Mouse (Mus musculus) right cerebral cortex, adult 18-20 months (tissue): ENCODE results near the gene Cox15.

Source experiments
- DNase-seq: peaks from one replicate; pipeline ENCODE4 v3.0.0; 2022; ENCODE audit warnings: mixed read lengths

The Cox15 gene

DNA sequence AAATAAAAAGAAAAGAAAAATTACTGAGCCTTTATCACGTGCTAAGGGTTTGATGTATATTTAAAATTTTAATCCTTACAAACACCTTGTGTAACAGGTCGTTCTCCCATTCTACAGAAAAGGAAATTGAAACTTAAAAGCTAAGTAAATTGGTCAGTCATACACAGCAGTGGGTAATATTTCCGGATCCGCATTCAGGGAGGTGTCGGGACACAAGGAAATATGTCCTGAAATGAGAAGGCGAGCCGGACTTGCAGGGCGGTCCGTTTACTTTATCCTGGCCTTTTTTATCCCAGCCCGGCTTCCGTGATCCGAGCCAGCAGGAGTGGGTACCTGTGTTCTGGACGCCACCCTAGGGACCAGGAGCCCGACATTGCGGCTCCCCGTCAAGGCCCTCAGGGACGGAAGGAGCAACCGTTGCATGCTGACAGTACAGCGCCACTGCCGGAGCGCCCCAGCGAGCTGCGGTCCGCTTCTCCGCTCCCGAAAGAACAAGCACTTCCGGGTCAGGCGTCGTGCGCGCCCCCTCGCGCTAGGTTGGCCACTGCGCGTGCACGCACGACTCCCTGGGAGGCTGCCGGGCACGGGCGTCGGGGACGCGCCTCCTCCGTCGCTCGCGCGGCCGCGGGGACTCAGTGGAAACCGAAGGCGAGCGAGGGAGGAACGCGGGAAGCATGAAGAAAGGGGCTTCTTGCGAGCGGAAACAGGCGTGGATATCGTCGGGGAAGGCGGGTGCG lies at the start of gene Cox15, which contains the start of gene Cutc:
TSS of gene Cox15 (minus strand) at position 512 of the 737 bp plus-strand sequence.
TSS of gene Cutc (plus strand) at position 508 of the 737 bp plus-strand sequence.
- peak; percentile 97 for DNase-seq

DNA sequence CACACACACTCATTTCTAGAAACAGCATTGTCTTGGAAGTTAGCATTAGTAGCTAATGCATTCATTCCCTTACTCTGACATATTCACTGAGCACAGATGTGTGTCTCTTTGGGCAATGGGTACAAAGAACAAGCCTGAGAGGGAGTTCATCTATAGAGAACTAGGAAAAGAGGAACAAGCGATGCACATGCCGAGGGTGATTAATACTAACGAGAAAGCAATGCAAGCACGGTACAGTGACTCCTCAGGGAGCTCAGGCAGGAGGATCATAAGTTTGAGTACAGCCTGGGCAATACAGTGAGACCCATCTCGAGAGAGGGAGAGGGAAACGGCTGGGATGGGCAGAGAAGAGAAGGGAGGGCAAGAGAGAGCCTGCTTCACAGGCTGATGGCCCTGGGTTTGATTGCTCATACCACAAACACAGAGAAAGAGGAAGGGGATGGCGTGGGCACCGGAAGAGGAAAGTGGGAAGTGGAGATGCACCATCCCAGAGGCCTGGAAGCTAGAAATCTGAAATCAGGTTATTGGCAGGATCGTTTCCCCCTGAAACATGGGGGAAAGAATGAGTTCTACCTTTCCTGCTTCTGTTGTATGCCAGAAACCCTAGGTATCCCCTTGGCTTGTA lies 48.7 kb upstream of the Cox15 start:
- no peak for DNase-seq

DNA sequence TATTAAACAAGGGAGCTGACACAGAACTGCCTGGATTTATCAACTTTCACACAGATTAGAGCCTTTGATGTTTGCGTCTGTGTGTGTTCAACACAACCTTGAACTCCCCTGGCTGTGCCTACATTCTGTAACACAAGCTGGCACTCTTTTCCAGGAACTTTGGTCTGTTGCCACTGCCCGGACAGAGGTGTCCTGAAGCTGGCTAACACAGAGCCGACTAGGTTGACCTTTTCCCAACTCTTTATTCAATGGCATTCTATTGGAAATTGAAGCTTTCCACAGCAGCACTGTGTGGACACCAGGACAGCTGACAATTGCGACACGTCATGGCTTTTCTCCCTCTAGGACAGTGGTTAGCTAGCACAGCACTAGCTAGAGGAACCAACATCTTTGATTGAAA lies 44.4 kb upstream of the Cox15 start:
- DNase-seq = no peak

DNA sequence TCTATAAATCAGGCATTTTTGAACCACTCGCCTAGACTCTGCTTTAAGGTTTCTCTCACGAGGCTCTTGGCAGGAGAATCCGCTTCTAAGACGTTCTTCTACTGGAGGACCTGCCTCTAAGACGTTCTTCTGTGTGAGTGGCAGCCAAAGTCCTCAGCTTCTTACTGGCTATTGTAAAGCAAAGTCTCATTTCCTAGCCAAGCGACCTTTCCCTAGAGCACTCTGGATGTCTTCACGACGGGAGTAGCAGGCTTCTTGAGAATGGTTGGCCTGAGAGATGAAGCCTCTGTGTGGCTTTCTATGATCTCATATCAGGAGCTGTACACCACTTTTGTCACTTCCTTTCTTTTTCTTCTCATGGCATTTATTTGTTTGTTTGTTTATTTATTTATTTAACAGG lies 42.7 kb upstream of the Cox15 start:
- no peak for DNase-seq

DNA sequence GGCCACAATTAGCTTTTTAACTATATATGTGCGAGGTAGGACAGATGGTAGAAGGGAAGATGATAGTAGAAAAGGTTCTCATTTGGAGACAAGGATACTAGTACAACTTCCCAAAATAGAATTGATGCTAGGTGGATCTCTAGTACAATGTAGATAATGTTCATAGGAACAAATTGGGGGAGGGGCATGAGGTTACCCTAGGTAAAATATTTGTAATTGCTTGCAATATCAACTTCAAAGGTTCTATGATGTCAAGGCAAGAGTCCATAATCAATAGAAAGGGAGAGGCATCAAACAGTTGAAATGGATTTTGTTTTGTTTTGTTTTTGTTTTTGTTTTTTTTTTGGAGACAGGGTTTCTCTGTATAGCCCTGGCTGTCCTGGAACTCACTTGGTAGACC lies 41.2 kb upstream of the Cox15 start:
- no peak for DNase-seq

DNA sequence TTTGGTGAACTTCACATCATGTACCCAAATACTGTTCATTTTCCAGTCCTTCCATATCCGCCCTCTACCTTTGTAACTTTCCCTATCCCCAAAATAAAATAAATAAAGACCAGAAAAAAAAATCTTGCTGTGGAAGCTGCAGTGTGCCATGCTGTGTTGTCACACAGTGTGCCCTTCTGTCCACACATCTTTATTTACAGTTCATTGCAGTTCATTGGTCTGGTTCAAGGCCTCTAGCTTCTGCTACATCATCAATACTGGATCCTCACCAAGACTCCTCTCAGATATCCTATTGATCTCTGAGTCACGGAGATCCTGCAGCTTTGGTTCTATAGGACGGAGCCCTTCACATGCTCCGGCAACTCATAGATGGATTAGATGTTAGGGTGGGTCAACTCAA lies 39.7 kb upstream of the Cox15 start:
- no peak for DNase-seq

DNA sequence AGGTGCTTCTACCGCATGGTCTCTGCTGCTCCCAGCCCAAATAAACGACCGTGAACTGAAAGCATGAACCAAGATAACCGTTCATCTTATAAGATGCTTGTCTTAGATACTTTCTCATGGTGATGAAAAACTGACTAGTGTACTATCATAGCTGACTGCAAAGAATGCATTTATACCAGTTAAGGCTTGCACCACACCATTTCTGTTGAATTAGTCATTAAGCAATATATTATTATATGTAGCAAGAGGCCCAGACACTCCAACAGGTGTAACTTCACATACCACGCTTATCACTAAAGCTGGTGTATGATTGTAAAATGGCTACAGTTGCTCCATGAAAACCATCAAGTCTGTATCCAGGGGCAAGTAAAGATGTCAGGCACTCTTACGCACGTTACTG lies 37.0 kb upstream of the Cox15 start:
- no peak for DNase-seq

DNA sequence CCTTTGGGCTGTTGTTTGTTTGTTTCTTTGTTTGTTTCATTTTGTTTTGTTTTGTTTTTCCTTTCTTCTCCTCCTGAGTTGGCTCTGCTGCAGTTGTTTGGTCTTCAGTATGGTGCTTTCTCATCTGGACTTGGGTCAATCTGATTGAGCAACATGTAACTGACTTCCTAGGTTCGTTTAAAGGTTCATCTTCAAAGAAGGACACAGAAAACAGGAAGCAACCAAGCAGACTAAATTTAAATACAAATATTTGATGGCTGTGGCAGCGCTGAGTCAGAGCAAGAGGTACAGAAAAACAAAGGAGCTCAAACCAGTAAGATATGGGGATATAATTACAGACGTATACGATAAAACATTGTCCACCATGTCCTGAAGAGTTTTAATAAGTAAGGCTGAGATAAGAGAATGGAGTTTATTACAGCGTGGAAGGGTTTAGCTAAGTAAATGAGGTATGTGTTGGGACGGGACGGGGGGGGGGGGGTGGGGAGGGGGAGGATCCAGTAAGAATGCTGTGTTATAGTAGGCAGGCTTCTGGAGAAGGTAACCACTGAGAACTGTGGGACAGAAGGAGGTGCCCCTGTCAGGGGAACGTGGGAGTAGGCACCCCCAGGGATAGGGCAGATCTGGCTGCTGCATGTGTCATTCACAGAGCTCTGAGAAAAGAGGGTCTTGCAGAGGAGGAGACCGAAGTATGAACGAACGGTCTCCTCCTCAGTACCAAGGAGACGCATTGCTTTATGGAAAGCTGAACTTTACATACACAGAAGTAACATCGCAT lies 33.6 kb upstream of the Cox15 start:
- DNase-seq = no peak

DNA sequence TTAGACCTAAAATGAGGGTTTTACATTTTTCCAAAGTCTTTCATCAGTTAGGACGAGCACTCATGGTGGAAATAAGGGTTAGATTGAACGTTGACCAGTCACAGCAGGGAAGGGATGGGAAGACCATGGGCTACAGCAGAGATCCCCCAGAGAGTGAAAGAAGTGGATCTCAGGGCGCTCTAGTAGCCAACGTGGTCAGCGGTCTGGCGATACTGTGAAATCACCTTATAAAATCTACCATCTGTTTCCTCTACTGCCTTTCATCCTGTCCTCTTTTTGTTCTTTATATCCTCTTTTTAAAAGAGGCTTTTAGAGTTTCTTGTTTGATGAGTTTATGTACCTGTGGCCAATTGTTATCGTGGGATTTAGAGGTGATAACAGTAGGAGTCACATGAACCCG lies 32.0 kb upstream of the Cox15 start:
- DNase-seq = no peak

DNA sequence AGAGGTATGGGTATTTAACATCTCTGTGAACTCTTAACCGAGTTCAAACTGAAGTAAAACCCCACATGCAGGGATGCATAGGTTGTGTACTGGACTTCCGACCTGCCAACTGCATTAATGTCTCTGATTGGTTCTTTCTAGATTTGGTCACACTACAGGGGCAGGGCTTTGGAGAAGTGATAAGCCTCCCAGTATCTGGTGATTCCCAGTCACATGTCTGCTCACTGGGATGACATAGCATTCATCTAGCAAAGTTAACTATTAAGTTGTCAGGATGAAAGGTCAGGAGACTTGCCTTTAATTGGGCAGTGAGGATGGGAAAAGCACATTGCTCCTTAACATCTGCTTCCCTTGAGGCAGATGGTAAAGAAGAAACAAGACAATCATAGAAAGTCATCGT lies 29.2 kb upstream of the Cox15 start, which contains the start of gene Abcc2:
TSS of gene Abcc2 (plus strand) at position 213 of the 400 bp plus-strand sequence.
- no peak for DNase-seq

DNA sequence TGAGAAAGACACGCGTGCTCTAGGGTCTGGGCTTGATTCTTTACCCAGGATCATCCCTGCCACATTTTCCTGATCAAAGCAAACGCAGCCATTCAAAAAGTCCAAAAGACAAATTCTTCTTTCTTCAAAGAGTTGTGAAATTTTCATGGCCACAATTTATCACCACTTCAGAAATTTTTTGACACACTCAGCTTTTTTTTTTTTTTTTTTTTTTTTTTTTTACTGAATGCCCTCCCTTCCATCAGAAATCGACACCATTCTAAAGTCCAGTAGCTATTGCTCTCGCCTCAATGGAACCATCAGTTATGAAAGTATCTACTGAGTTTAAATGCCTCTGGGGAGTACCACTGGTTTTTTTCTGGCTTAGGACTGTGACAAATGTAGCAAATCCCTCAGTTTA lies 27.6 kb upstream of the Cox15 start:
- no peak for DNase-seq

DNA sequence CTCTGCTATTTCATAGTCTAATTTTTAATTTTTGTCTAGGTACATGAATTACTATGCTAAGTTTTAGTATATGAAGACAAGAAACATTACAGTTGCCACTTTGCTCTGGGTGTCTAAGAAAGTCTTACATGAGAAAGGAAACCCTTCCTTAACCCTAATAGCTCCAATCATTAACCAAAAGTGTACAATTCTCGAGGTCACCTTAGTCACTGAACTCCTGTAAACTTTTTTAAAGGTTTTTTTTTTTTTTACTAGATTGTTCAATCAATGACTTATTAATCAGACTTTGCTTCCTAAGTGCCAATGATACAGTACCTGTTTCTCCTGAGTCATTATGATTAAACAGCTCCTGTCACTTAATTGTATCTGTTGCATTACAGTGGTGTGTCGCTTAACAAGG lies 24.5 kb upstream of the Cox15 start:
- DNase-seq = no peak

DNA sequence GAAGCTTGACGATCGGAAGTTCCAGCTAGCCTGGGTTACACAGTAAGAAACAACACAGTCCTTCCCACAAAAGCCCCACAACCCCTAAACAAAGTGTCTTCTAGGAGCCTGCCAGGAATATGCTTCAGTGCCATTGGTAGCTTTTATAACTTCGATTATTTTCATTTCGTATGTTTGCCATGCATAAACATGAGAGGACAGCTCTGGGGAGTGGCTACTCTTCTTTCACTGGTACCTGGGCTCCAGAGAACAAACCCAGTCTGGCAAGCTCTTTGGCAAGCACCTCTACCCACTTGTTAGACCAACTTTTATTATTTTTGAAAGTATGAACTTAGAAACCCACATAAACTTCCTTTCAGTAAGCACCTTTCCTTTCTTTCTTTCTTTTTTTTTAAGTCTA lies 23.8 kb upstream of the Cox15 start:
- DNase-seq = no peak

DNA sequence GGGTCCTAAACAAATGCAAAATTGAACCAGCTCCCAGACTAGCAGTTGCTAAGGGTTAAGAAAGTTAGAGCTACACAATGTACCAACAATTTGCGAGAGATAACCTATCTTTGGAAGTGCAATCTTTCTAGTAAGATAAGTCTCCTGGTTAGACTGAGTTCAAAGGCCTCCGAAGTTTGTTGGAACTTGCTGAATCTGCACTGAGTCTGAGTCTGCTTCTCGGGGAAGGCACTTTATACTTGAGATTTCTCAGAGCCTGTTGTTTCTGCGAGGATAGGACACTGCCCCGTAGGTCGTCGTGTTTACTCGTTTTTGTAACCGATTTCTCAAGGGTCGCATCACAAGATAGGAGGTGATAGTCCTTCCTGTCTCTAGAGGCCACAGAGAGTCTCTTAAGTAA lies 22.6 kb upstream of the Cox15 start:
- DNase-seq = no peak

DNA sequence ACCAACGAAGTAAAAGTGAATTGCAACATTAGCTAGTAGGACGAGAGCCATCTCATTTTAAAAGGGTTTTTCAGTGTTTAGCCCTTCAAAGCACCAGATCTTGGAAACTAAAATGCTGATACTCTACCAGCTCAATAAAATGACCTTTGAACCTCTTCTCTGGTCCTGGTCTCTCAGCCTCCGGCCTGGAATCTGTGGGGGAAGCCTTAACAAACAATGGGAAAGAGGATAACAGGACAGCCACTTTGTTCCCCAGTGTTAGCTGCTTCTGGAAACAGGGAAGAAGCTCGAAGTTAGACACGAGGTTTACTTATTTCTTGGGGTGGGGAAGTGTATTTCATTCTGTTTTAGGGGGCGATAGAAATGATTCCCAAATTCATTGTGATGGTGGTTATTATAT lies 19.5 kb upstream of the Cox15 start:
- no peak for DNase-seq

DNA sequence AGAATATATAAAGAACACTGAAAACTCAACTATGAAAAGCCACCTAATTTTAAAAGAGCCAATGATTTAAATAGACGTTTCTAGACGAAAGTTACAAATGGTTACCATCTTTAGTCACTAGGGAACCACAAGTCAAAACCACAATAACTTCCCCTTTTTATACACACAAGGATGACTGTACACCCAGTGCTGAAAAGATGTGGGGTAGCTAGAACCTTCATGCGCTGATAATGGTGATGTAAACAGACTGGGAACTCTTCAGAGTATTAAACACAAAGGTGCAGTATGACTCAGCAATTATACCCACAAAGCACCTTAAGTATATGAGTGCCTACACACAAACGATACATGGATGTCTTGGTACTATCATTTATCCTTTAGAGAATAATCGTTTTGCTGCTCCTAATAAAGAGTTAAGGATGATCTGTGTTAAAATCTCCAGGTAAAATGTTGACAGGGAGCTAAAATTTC lies 18.7 kb upstream of the Cox15 start:
- DNase-seq = no peak

DNA sequence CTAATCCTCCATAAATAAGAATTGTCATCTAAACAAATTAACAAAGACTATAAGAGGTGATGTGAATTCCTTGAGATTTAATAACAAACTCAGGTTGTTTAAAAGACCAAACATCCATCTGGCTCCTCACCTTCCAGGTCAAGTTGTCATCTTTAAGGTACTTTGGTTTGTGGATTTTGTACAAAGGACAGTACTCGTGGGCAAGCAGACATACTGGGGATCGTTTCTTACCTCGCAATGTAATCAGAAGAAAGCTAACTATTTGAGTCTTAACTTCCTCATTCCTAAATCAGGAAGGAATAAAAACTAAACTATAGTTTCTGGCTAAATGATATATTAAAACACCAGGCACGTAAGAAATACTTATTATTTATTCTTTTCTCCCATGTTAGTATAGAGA lies 17.8 kb upstream of the Cox15 start:
- no peak for DNase-seq

DNA sequence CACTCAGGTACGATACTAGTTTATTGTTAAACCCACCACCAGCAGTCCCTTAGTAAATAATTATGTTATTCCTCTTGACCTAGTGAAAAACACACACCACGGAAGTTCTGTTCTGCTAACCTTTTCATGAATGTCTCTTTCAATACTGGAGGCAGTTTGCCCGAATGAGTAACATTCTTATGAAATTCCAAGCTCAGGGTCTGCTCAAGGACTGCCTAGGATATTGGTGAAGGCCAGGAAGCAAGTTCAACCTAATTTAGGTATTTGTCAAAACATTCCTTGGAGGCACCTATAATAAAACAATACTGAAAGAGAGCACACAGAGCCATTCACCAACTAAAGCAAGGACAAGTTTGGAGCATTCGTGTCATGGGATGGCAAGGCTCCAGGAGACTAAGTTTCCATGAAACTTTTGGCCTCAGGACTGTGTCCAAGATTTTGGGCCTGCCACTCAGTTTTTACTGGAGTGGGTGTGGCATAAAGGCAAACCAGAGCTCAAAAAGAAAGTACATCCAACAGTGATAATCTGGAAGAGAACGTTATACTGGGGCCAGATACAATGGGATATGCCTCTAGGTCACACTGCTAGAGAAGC lies 16.7 kb upstream of the Cox15 start:
- no peak for DNase-seq

DNA sequence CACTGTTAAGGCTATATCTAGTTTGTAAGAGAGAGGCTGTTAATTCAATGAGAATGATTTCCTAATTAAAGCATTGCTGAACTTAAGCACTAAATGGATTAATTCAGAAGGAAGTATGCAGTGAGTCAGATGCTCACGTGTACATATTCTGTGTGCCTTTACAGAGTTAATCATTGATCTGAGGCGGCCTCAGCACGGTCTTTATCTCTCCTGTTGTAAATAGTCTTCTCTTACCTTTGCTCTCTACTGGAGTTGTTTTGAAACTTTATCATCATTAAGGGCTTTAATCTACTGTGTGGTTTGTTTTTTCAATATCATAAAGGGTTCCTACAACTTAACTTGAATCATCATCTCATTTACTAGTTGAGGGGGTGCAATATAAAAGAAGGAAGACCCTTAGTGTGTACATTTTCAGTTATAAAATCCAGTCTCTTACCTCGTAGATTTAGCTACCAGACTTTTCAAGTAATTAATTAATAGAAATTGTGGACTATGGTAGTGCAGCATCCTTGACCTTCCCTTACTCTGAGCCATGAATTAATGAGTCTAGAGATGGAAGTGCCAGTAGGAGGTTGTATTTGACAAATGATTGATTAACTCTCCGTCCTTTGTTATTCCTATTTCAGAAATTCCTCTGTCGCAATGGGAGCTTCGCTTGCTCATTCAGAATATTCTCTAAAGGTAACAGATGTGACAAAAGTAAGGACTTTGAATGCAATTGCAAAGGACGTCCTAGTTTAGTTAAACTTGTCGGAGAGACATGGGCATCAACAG lies 14.9 kb upstream of the Cox15 start:
- DNase-seq = no peak

DNA sequence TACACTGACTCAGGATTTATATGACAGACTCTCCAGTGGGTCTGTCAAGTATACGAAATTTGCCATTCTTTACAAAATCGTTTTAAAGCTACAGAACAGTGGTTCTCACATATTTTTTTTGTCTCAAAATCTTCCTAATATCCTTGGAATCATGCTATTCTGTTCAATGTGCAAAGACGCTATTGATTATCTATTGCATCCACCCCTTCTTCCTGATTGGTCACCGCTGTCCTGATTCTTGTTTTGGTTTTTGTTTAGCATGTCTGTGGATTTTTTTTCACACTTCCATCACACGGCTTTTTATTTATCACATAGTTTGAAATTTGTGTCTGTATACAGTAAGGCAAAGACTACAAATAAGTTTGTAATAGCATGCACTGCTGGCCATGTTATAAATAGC lies 13.7 kb upstream of the Cox15 start:
- DNase-seq = no peak

DNA sequence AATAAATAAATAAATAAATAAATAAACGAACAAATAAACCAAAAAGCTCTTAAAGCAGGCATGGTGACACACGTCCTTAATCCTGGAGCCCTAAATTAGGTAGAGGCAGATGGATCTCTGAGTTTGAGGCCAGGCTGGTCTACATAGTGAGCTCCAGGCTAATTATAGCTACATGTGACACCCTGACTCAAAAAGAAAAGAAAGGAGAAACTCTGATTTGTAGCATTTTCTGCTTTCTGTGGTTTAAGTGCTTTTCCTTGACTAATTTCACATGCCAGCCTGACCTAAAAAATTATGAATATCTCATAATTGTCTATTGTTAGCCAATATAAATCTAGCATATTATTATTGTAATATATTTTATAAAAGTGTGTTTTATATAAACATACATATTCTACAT lies 9.6 kb upstream of the Cox15 start:
- DNase-seq = no peak

DNA sequence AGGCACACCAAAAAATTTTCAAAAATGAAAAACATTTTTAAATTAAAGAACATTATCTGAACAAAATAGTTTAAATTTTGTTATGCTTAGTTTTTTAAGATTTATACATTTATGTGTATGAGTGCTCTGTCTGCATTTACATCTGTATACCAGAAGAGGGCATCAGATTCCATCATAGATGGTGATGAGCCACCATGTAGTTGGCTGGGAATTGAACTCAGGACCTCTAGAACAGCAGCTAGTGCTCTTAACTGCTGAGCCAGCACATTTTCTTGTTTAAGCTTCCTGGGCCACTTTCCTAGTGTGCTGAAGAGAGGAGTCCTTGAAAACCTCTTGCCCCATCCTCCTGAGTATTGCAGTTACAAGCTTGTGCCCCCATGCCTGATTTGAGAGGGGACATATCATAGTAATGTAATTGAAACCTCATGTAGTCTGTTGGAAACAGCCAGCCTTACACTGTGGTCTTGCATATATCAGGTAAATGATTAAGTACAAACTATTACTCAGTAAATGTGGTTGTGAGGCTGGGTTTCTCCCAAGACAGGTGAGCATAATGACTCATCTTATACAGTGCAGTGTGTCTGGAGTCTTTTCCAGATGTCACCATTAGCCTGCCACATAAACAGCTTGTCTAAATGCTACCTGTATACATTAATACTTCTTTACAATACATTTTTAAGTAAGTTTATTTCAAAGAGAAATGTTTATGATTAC lies 8.9 kb upstream of the Cox15 start:
- no peak for DNase-seq
